Mouse (Mus musculus) intestine, embryonic 14.5 days (tissue): ENCODE data around the gene P4ha1. TPM values are rescaled to one million over a fixed set of nuclear protein-coding genes. Genes with fewer than 3 reads are reported as not detected.

Experiments used
- ATAC-seq: fragments of 200-750 bp; cut with Nextera tagmentation; replicated peaks from 2 replicates; pipeline ENCODE4 v1.8.0; 2017; ENCODE audit warnings: low read depth, moderate number of reproducible peaks, moderate TSS enrichment, moderate library complexity; ENCODE audit not compliant: low FRiP score, low TSS enrichment
- DNase-seq: peaks from one replicate; pipeline ENCODE4 v3.0.0-alpha.2; 2018; ENCODE audit warnings: low spot score
- H3K27ac ChIP-seq: fragments of 300-500 bp; sonication (generic); 2 replicates; pipeline ENCODE4 v1.5.1; 2014; ENCODE audit warnings: low read depth, mild to moderate bottlenecking, control low read depth
- H3K27me3 ChIP-seq: fragments of 300-500 bp; sonication (generic); replicated peaks from 2 replicates; pipeline ENCODE4 v1.6.1; 2014; ENCODE audit warnings: low read length, control low read depth; ENCODE audit not compliant: control insufficient read depth, insufficient read depth
- H3K36me3 ChIP-seq: fragments of 300-500 bp; sonication (generic); 2 replicates; pipeline ENCODE4 v1.6.1; 2014; ENCODE audit warnings: low read length, control low read depth; ENCODE audit not compliant: control insufficient read depth, insufficient read depth
- H3K4me1 ChIP-seq: fragments of 300-500 bp; sonication (generic); replicated peaks from 2 replicates; pipeline ENCODE4 v1.6.1; 2014; ENCODE audit warnings: low read length, control low read depth, mixed read lengths; ENCODE audit not compliant: control insufficient read depth, insufficient read depth
- H3K4me2 ChIP-seq: fragments of 300-500 bp; sonication (generic); 2 replicates; pipeline ENCODE4 v1.6.1; 2014; ENCODE audit warnings: low read length
- H3K4me3 ChIP-seq: fragments of 300-500 bp; sonication (generic); 2 replicates; pipeline ENCODE4 v1.5.1; 2014; ENCODE audit warnings: low read depth, low read length, control low read depth, mixed read lengths
- H3K9ac ChIP-seq: fragments of 300-500 bp; sonication (generic); 2 replicates; pipeline ENCODE4 v1.6.1; 2014; ENCODE audit warnings: mild to moderate bottlenecking, low read length
- H3K9me3 ChIP-seq: fragments of 300-500 bp; sonication (generic); 2 replicates; pipeline ENCODE4 v1.6.1; 2016; ENCODE audit warnings: low read length, control low read depth; ENCODE audit not compliant: control insufficient read depth
- WGBS: fragments of 180-500 bp; shearing (Covaris S2); extraction: QIAGEN DNeasy Blood & Tissue Kit; methylation state at CpG from one replicate; pipeline ENCODE4 v1.1.7; 2014; 5-methylcytosine and 5-hydroxymethylcytosine counted together
- polyA plus RNA-seq: library from polyadenylated mRNA; unstranded; fragments of >200 nt; fragmentation: Nextera tagmentation; extraction: Ambion mirVana; gene quantifications from 2 replicates; pipeline ENCODE4 v1.2.1, GENCODE M21; 2014

The P4ha1 gene
- polyA plus RNA-seq, 1 experiment from 2014 or later, result 65.2 TPM

- 88% methylated on average over 9 of the region's 9 CpGs for WGBS
- no peak overlapping the region for H3K4me2 ChIP-seq
- no peaks in the 10 kb centered on the region for H3K27me3 ChIP-seq
- no peaks in the 10 kb centered on the region for H3K9me3 ChIP-seq
- H3K4me3 ChIP-seq, result no peak overlapping the region
- H3K4me1 ChIP-seq, result no peaks in the 10 kb centered on the region
- ATAC-seq, result no peak
- DNase-seq, result no peak
- H3K27ac ChIP-seq, result no peak overlapping the region
- H3K9ac ChIP-seq, result no peak overlapping the region
- H3K36me3 ChIP-seq, result peaks cover 96% of the 10 kb centered on the region
These were observed 25.1 kb downstream of the P4ha1 start for GRCm38 (mm10) chr10:59348200-59348599.

GRCm38 (mm10) chr10:59349536-59349935 is 26.4 kb downstream of the P4ha1 start:
- Histone ChIP-seq H3K27ac (no peak overlapping the region), H3K4me1 (no peaks in the 10 kb centered on the region), H3K4me3 (no peak overlapping the region), H3K36me3 (peaks cover 96% of the 10 kb centered on the region), H3K27me3 (no peaks in the 10 kb centered on the region), H3K4me2 (no peak overlapping the region), H3K9me3 (no peaks in the 10 kb centered on the region), H3K9ac (no peak overlapping the region)
- 86% methylated on average over 2 of the region's 2 CpGs for WGBS
- no peak for ATAC-seq
- DNase-seq, result no peak

GRCm38 (mm10) chr10:59353065-59353464 is 30.0 kb downstream of the P4ha1 start:
- Histone ChIP-seq H3K9me3 (no peaks in the 10 kb centered on the region), H3K9ac (no peak overlapping the region), H3K36me3 (peaks cover 80% of the 10 kb centered on the region), H3K4me1 (no peaks in the 10 kb centered on the region), H3K27me3 (no peaks in the 10 kb centered on the region), H3K27ac (no peak overlapping the region), H3K4me3 (no peak overlapping the region), H3K4me2 (no peak overlapping the region)
- 71% methylated on average over 1 of the region's 1 CpGs for WGBS
- no peak for DNase-seq
- no peak for ATAC-seq

GRCm38 (mm10) chr10:59354120-59354519 is 31.0 kb downstream of the P4ha1 start:
- ATAC-seq (no peak), DNase-seq (no peak)
- peaks cover 76% of the 10 kb centered on the region for H3K36me3 ChIP-seq

GRCm38 (mm10) chr10:59355020-59355419 is 31.9 kb downstream of the P4ha1 start:
- peaks cover 76% of the 10 kb centered on the region for H3K36me3 ChIP-seq

More at GRCm38 (mm10) chr10:59354120-59354519, 31.0 kb downstream of the P4ha1 start:
- 93% methylated on average over 12 of the region's 12 CpGs for WGBS
- Histone ChIP-seq H3K27ac (no peak overlapping the region), H3K4me1 (no peaks in the 10 kb centered on the region), H3K4me3 (no peak overlapping the region), H3K4me2 (no peak overlapping the region), H3K9ac (no peak overlapping the region), H3K27me3 (no peaks in the 10 kb centered on the region), H3K9me3 (no peaks in the 10 kb centered on the region)

DNA sequence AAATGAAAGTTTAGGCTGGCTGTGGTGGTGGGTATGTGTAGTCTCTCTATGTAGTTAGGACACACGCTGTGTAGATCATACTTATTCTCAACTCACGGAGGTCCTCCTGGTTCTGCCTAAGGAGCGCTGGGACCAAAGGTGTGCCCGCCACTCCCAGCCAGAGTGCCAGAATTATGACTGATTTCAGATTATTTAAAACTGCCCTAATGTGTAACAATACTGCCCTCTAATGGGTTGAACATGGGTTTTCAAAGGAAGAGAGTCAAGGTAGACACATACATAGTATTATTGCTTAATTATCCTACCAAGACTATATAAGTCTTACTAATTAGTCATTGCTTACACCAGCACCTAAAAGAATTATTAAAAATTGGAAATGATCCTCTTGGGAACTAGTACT is 35.6 kb downstream of the P4ha1 start:
- Histone ChIP-seq H3K4me3 (no peak overlapping the region), H3K36me3 (peaks cover 75% of the 10 kb centered on the region), H3K4me1 (no peaks in the 10 kb centered on the region), H3K9ac (no peak overlapping the region), H3K9me3 (no peaks in the 10 kb centered on the region), H3K27me3 (no peaks in the 10 kb centered on the region), H3K27ac (no peak overlapping the region), H3K4me2 (no peak overlapping the region)
- DNase-seq (no peak), ATAC-seq (no peak)
- WGBS, result 93% methylated on average over 4 of the region's 4 CpGs

More at GRCm38 (mm10) chr10:59355020-59355419, 31.9 kb downstream of the P4ha1 start:
- no peak overlapping the region for H3K9ac ChIP-seq
- no peak for ATAC-seq
- H3K4me1 ChIP-seq, result no peaks in the 10 kb centered on the region
- no peaks in the 10 kb centered on the region for H3K9me3 ChIP-seq
- H3K4me2 ChIP-seq, result no peak overlapping the region
- no peaks in the 10 kb centered on the region for H3K27me3 ChIP-seq
- H3K4me3 ChIP-seq, result no peak overlapping the region
- no peak for DNase-seq
- WGBS, result 85% methylated on average over 8 of the region's 8 CpGs
- no peak overlapping the region for H3K27ac ChIP-seq

DNA sequence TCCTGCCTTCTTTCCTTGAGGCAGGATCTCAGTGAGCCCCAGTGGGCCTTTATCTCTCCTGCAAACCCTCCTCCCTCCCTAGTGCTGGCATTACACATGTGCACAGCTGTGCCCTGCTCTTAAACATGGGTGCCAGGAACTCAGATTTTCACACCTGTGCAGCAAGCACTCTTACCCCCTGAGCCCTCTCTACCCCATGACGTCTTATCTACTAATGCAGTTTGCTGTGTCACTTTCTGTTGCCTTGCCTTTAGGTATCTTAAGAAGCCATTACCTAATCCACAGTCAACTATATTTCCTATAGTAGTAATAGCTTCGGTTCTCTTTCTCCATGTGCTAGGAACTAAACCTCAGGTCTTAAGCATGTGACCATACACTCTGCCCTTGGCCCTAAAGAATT is 40.1 kb downstream of the P4ha1 start:
- 87% methylated on average over 2 of the region's 2 CpGs for WGBS
- no peaks in the 10 kb centered on the region for H3K27me3 ChIP-seq
- DNase-seq (no peak), ATAC-seq (no peak)
- H3K9ac ChIP-seq, result no peak overlapping the region
- no peaks in the 10 kb centered on the region for H3K4me1 ChIP-seq
- H3K4me2 ChIP-seq, result no peak overlapping the region
- no peaks in the 10 kb centered on the region for H3K9me3 ChIP-seq
- no peak overlapping the region for H3K4me3 ChIP-seq
- H3K36me3 ChIP-seq, result peaks cover 92% of the 10 kb centered on the region
- no peak overlapping the region for H3K27ac ChIP-seq

- Histone ChIP-seq H3K36me3 (peaks cover 96% of the 10 kb centered on the region), H3K4me2 (no peak overlapping the region), H3K9ac (no peak overlapping the region), H3K4me3 (no peak overlapping the region), H3K27ac (no peak overlapping the region), H3K27me3 (no peaks in the 10 kb centered on the region), H3K4me1 (no peaks in the 10 kb centered on the region), H3K9me3 (no peaks in the 10 kb centered on the region)
- DNase-seq (no peak), ATAC-seq (no peak)
- WGBS, result 74% methylated on average over 3 of the region's 3 CpGs
These were observed 41.5 kb downstream of the P4ha1 start for GRCm38 (mm10) chr10:59364551-59364950.

- 86% methylated on average over 5 of the region's 5 CpGs for WGBS
- Histone ChIP-seq H3K4me2 (no peak overlapping the region), H3K27ac (no peak overlapping the region), H3K36me3 (peaks cover 99% of the 10 kb centered on the region), H3K4me3 (no peak overlapping the region), H3K9ac (no peak overlapping the region), H3K4me1 (no peaks in the 10 kb centered on the region), H3K9me3 (no peaks in the 10 kb centered on the region), H3K27me3 (no peaks in the 10 kb centered on the region)
- ATAC-seq (no peak), DNase-seq (no peak)
These were observed 42.9 kb downstream of the P4ha1 start for GRCm38 (mm10) chr10:59365804-59366589.
